Mouse (Mus musculus) ES-E14 (cell line): ENCODE results near the gene Elob.

Experiments used
- HCFC1 ChIP-seq: IDR thresholded peaks from 2 replicates; pipeline ENCODE4 v1.6.1; 2012; ENCODE audit warnings: low read length, inconsistent platforms, borderline replicate concordance; ENCODE audit not compliant: insufficient read depth
- ZC3H11A ChIP-seq: IDR thresholded peaks from 2 replicates; pipeline ENCODE4 v1.6.1; 2012; ENCODE audit warnings: low read depth, mild to moderate bottlenecking, inconsistent platforms, low read length, borderline replicate concordance
- ZNF384 ChIP-seq: IDR thresholded peaks from 2 replicates; pipeline ENCODE4 v1.6.1; 2012; ENCODE audit warnings: low read depth, low read length, inconsistent platforms

GRCm38 (mm10) chr17:23836006-23836575 is 7.2 kb upstream of the Elob start, which contains the start of gene Prss33:
- TF ChIP-seq HCFC1 (no peak), ZNF384 (no peak), ZC3H11A (no peak)
